Mouse (Mus musculus) kidney, adult 2 months (tissue): Measurements from ENCODE around the gene Tk1. TPM values are rescaled to one million over a fixed set of nuclear protein-coding genes. Genes with fewer than 3 reads are reported as not detected.
"Not testable (repeated sequence)": the region's sequence is repeated elsewhere in the genome, so short reads cannot be mapped to it uniquely, and the experiment has no call there.

ENCODE experiments used
- DNase-seq: peaks from one replicate; pipeline ENCODE4 v3.0.0; 2021
- H3K27ac ChIP-seq: fragments of 200-500 bp; 2 replicates; pipeline ENCODE4 v1.5.1; 2012; ENCODE audit warnings: low read depth, low read length, control low read depth, inconsistent platforms; ENCODE audit not compliant: insufficient read depth
- H3K27me3 ChIP-seq: fragments of 200-500 bp; replicated peaks from 2 replicates; pipeline ENCODE4 v1.6.1; 2012; ENCODE audit warnings: mild to moderate bottlenecking, moderate library complexity, low read length, inconsistent platforms; ENCODE audit not compliant: control insufficient read depth, insufficient read depth
- H3K36me3 ChIP-seq: fragments of 200-500 bp; 2 replicates; pipeline ENCODE4 v1.6.1; 2012; ENCODE audit warnings: mild to moderate bottlenecking, moderate library complexity, low read length, inconsistent platforms; ENCODE audit not compliant: control insufficient read depth, insufficient read depth
- H3K4me1 ChIP-seq: fragments of 200-500 bp; 2 replicates; pipeline ENCODE4 v1.6.1; 2011; ENCODE audit warnings: low read length; ENCODE audit not compliant: control insufficient read depth, insufficient read depth
- H3K4me3 ChIP-seq: fragments of 200-500 bp; 2 replicates; pipeline ENCODE4 v1.5.1; 2011; ENCODE audit warnings: mild to moderate bottlenecking, low read depth, low read length, control low read depth; ENCODE audit not compliant: insufficient read depth
- CTCF ChIP-seq: fragments of 200-500 bp; conservative IDR thresholded peaks from 2 replicates; pipeline ENCODE4 v1.5.1; 2011; ENCODE audit warnings: low read depth, mild to moderate bottlenecking, control low read depth, low read length, moderate library complexity, mixed read lengths; ENCODE audit not compliant: insufficient read depth, insufficient read length
- POLR2A ChIP-seq: fragments of 200-500 bp; IDR thresholded peaks from one replicate; pipeline ENCODE4 v1.6.1; 2011; ENCODE audit warnings: low read depth, low read length, control low read depth
- WGBS: fragments of 180-500 bp; shearing (Covaris S2); methylation state at CpG from one replicate; pipeline ENCODE4 v1.1.7; 2018; 5-methylcytosine and 5-hydroxymethylcytosine counted together
- polyA plus RNA-seq: library from polyadenylated mRNA; depleted of rRNA; stranded (reverse); fragments of >200 nt; gene quantifications from 2 replicates; pipeline ENCODE4 v1.2.3, GENCODE M21; 2012

Tk1 gene
- polyA plus RNA-seq, 1 experiment: 15.8 TPM

GRCm38 (mm10) chr11:117834086-117834485 is 8.2 kb upstream of the Tk1 start:
- TF ChIP-seq POLR2A (peak; percentile 43), CTCF (no peak)
- H3K27ac ChIP-seq: peak overlapping the region; percentile 94
- 61% methylated on average over 8 of the region's 8 CpGs for WGBS
- H3K27me3 ChIP-seq: no peaks in the 10 kb centered on the region
- peak; percentile 91 for DNase-seq
- no peaks in the 10 kb centered on the region for H3K36me3 ChIP-seq
- no peak overlapping the region for H3K4me3 ChIP-seq
- peaks cover 32% of the 10 kb centered on the region for H3K4me1 ChIP-seq

DNA sequence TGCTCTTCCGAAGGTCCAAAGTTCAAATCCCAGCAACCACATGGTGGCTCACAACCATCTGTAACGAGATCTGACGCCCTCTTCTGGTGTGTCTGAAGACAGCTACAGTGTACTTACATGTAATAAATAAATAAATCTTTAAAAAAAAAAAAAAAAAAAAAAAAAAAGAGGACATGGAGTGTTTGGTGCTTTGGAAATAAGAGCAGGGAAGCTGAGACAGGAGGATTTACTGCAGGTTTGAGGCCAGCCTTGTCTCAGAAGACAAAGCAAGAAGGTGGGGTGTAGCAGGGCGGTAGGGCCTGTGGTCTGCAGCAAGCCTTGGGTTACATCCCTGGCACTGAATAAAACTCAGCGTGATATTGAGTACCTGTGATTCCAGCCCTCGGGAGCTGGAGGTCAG is 7.6 kb upstream of the Tk1 start:
- Histone ChIP-seq H3K27ac (peak overlapping the region; percentile 94), H3K4me1 (peaks cover 33% of the 10 kb centered on the region)
- 65% methylated on average over 6 of the region's 6 CpGs for WGBS
- not testable (repeated sequence) for H3K27me3 ChIP-seq, H3K36me3 ChIP-seq, H3K4me3 ChIP-seq, DNase-seq

GRCm38 (mm10) chr11:117832086-117832969 is 6.4 kb upstream of the Tk1 start:
- Histone ChIP-seq H3K27ac (peak overlapping the region; percentile 14; the same call in 1 of the 2 replicates), H3K4me3 (peak overlapping the region; percentile 36; the same call in 1 of the 2 replicates), H3K36me3 (no peaks in the 10 kb centered on the region), H3K27me3 (no peaks in the 10 kb centered on the region), H3K4me1 (peaks cover 41% of the 10 kb centered on the region)
- TF ChIP-seq POLR2A: no peak
- peak; percentile 66 for TF ChIP-seq CTCF
- WGBS: 34% methylated on average over 28 of the region's 28 CpGs
- peak; percentile 81 for DNase-seq

DNA sequence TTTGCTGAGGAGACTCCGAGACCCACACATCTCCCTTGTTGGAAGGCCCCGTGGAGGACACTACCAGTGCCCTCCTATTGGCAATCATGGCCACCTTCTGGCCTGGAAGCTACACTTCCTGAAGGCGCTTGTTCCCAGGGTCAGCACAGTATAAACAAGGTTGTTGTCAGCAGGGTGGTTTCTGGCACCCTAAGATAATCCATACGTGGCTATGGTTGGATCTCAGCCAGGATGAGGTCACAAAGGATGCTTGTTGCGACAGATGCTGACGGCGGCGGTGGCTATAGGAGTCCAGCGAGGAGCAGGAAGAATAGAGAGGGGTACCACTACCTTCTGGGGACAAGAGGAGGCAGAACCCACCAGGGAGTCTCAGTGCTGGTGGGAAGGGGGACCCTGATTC is 4.5 kb upstream of the Tk1 start:
- no peaks in the 10 kb centered on the region for H3K27me3 ChIP-seq
- no peak overlapping the region for H3K4me3 ChIP-seq
- DNase-seq: no peak
- no peaks in the 10 kb centered on the region for H3K36me3 ChIP-seq
- H3K4me1 ChIP-seq: peaks cover 55% of the 10 kb centered on the region
- TF ChIP-seq POLR2A (no peak), CTCF (no peak)
- WGBS: 65% methylated on average over 9 of the region's 9 CpGs
- peak overlapping the region; percentile 95 for H3K27ac ChIP-seq

DNA sequence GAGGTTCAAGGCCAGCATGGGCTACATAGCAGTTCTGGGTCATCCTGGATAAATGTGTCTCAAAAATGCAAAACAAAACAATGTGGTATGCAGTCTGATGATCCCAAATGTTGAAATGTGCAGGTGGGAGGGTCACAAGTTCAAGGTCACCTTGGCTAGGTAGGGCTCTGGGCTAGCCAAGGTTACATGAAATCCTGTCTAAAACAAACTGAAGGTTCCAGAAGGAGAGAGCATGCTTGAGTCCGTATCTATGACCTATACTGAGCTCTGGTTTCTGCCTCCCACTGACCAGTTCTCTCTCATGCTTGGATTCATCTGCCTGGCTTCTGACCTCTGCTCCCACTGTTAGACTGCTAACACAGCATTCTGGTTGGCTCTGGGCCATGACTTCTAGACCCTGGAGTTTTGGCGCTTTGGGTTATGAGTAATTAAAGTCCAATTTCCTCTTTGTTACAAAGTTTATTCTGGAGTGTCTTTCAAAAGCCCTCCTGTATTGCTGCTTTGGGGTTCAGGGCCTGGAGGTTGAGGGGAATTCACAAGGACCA is 3.9 kb upstream of the Tk1 start:
- DNase-seq: peak; percentile 97
- WGBS: 18% methylated on average over 2 of the region's 2 CpGs
- peaks cover 61% of the 10 kb centered on the region for H3K4me1 ChIP-seq
- no peaks in the 10 kb centered on the region for H3K36me3 ChIP-seq
- H3K27me3 ChIP-seq: no peaks in the 10 kb centered on the region
- no peak for TF ChIP-seq POLR2A
- TF ChIP-seq CTCF: no peak
- H3K4me3 ChIP-seq: no peak overlapping the region
- H3K27ac ChIP-seq: peak overlapping the region; percentile 99

DNA sequence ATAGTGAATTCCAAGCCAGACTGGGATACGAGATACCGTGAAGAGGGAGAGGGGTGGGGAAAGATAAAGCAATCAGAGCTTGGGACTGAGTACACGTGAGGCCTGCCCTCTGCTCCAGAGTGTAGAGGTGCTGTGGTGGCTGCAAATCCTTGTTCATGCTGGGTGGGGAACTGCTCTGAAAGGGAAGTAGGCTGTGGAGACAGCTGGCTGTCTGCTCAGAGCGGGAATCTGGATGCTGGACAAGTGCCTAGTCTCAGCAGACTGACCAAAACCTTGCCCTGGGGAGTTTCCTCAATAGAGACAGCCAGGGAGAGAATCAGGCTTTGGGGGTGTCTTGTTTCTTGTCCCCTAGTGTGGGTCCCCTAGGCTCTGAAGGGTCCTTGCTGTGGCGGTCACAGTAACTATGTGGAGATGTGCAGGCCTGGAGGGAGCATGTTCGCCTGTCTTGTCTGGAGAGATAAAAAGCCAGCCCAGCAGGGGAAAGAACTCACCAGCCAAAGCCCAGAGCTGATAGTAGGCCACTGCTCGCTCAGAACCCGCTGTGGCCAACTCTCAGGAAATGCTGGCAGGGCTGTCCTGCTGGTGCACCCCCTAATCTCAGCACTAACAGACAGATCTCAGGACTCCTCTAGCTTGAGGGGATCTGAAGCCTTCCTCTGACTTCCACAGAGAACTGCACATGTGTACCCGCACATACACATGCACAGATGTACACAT is 3.2 kb upstream of the Tk1 start:
- H3K36me3 ChIP-seq: no peaks in the 10 kb centered on the region
- peak; percentile 78 for DNase-seq
- H3K27ac ChIP-seq: peak overlapping the region; percentile 99
- no peaks in the 10 kb centered on the region for H3K27me3 ChIP-seq
- WGBS: 37% methylated on average over 9 of the region's 9 CpGs
- peaks cover 61% of the 10 kb centered on the region for H3K4me1 ChIP-seq
- H3K4me3 ChIP-seq: no peak overlapping the region
- TF ChIP-seq POLR2A: no peak
- no peak for TF ChIP-seq CTCF
